Mouse (Mus musculus) E14TG2a.4 (cell line): ENCODE results near the gene Snx6.

ENCODE experiments used
- CTCF ChIP-seq: conservative IDR thresholded peaks from 2 replicates; pipeline ENCODE4 v1.5.1; 2014; ENCODE audit warnings: low read length
- NANOG ChIP-seq: IDR thresholded peaks from 2 replicates; pipeline ENCODE4 v1.6.1; 2014; ENCODE audit warnings: borderline replicate concordance, low read length, mixed read lengths
- POU5F1 ChIP-seq: IDR thresholded peaks from 2 replicates; pipeline ENCODE4 v1.6.1; 2014; ENCODE audit warnings: low read length, borderline replicate concordance

- TF ChIP-seq CTCF = no peak
- no peak for TF ChIP-seq NANOG
- TF ChIP-seq POU5F1 = no peak
These were observed 12.0 kb upstream of the Snx6 start for GRCm38 (mm10) chr12:54807481-54807880.
